Mouse (Mus musculus) liver, adult 2 months (tissue): Measurements from ENCODE around the gene Ctbp1.

Experiments
- CTCF ChIP-seq: fragments of 200-500 bp; IDR thresholded peaks from 2 replicates; pipeline ENCODE4 v1.5.1; 2011; ENCODE audit warnings: low read depth, low read length, control low read depth
- POLR2A ChIP-seq: fragments of 200-500 bp; IDR thresholded peaks from 2 replicates; pipeline ENCODE4 v1.6.1; 2011; ENCODE audit warnings: low read length, control low read depth; ENCODE audit not compliant: insufficient read depth; ENCODE audit errors: extremely low read depth

- TF ChIP-seq POLR2A, result no peak
- no peak for TF ChIP-seq CTCF
Observed at GRCm38 (mm10) chr5:33244377-33244920, 30.3 kb downstream of the Ctbp1 start.
